Mouse (Mus musculus) kidney, embryonic 16.5 days (tissue): ENCODE results near the gene Rnf215. TPM values are rescaled to one million over a fixed set of nuclear protein-coding genes. Genes with fewer than 3 reads are reported as not detected.
A peak's percentile ranks its signal among the peaks of the same experiment; 100 is the strongest.
"Not testable (repeated sequence)": the region's sequence is repeated elsewhere in the genome, so short reads cannot be mapped to it uniquely, and the experiment has no call there.

Source experiments
- ATAC-seq: fragments of 200-750 bp; cut with Nextera tagmentation; 2 replicates; pipeline ENCODE4 v1.8.0; 2017; ENCODE audit warnings: moderate TSS enrichment; ENCODE audit not compliant: low FRiP score, low TSS enrichment
- H3K27ac ChIP-seq: fragments of 300-500 bp; sonication (generic); 2 replicates; pipeline ENCODE4 v1.5.1; 2014; ENCODE audit warnings: low read length
- H3K27me3 ChIP-seq: fragments of 300-500 bp; sonication (generic); 2 replicates; pipeline ENCODE4 v1.6.1; 2014; ENCODE audit warnings: low read length, control low read depth, mixed read lengths; ENCODE audit not compliant: insufficient read depth
- H3K36me3 ChIP-seq: fragments of 300-500 bp; sonication (generic); 2 replicates; pipeline ENCODE4 v1.6.1; 2014; ENCODE audit warnings: low read length, control low read depth, mixed read lengths; ENCODE audit not compliant: insufficient read depth
- H3K4me1 ChIP-seq: fragments of 300-500 bp; sonication (generic); 2 replicates; pipeline ENCODE4 v1.6.1; 2014; ENCODE audit warnings: low read length, control low read depth, mixed read lengths; ENCODE audit not compliant: insufficient read depth
- H3K4me2 ChIP-seq: fragments of 300-500 bp; sonication (generic); replicated peaks from 2 replicates; pipeline ENCODE4 v1.6.1; 2014; ENCODE audit warnings: low read depth, low read length
- H3K4me3 ChIP-seq: fragments of 300-500 bp; sonication (generic); 2 replicates; pipeline ENCODE4 v1.5.1; 2014; ENCODE audit warnings: mild to moderate bottlenecking, low read length
- H3K9ac ChIP-seq: fragments of 300-500 bp; sonication (generic); replicated peaks from 2 replicates; pipeline ENCODE4 v1.6.1; 2014; ENCODE audit warnings: low read length
- H3K9me3 ChIP-seq: fragments of 300-500 bp; sonication (generic); 2 replicates; pipeline ENCODE4 v1.6.1; 2016; ENCODE audit warnings: low read length, control low read depth
- WGBS: fragments of 180-500 bp; shearing (Covaris S2); extraction: QIAGEN DNeasy Blood & Tissue Kit; methylation state at CpG from one replicate; pipeline ENCODE4 v1.1.7; 2014; 5-methylcytosine and 5-hydroxymethylcytosine counted together
- microRNA-seq: library from miRNA; unstranded; fragments of <30 nt; microRNA quantifications from one replicate; pipeline ENCODE4, GENCODE M21; 2016
- polyA plus RNA-seq: library from polyadenylated mRNA; unstranded; fragments of >200 nt; fragmentation: Nextera tagmentation; extraction: Ambion mirVana; gene quantifications from 2 replicates; pipeline ENCODE4 v1.2.1, GENCODE M21; 2015

Rnf215 gene
- polyA plus RNA-seq, 1 experiment from 2014 or later, result 28.9 TPM

DNA sequence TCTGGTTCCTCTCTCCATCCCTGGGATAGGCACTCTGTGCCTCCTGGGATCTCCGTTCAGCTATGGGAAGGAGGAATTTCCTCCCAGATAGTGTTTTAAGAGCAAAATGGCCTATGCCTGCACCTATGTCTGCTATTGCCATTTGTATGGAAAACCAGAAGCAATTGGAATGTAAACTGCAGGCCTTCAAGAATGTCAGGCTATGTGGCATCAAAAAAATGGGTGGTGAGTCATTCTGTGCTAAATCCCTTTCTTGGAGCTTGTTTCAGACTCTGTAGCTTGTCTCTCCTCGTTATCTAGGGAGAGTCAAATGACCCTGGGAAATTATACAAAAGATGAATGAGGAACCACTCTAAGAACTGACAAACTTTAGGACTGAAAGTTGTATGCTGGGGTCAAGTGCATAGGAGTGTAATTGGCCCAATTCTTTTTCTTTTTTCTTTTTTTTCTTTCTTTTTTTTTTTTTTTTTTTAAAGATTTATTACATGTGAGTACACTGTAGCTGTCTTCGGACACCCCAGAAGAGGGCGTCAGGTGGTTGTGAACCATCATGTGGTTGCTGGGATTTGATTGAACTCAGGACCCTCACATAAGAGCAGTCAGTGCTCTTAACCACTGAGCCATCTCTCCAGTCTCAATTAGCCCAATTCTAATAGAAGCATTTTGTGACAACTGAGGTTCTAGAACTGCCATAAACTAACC lies 49.4 kb downstream of the Rnf215 start:
- H3K9me3 ChIP-seq, result no peaks in the 10 kb centered on the region
- no peak overlapping the region for H3K27ac ChIP-seq
- H3K36me3 ChIP-seq, result peaks cover 29% of the 10 kb centered on the region
- no peak overlapping the region for H3K4me2 ChIP-seq
- WGBS, result 68% methylated on average over 4 of the region's 4 CpGs
- H3K9ac ChIP-seq, result no peak overlapping the region
- H3K27me3 ChIP-seq, result no peaks in the 10 kb centered on the region
- peaks cover 19% of the 10 kb centered on the region for H3K4me1 ChIP-seq
- no peak for ATAC-seq
- H3K4me3 ChIP-seq, result no peak overlapping the region

DNA sequence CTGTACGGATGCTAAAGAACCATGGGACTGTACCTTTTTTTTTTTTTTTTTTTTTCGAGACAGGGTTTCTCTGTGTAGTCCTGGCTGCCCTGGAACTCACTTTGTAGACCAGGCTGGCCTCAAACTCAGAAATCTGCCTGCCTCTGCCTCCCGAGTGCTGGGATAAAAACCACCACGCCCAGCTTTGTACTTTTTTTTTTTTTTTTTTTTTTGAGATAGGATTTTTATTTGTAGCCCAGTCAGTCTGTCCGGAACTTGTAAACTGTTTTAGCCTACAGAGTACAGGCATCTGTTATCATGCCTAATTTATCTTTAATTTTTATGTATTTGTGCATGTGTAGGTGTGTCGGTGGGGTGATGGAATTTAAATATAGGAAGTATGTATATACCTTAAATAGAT lies 50.5 kb downstream of the Rnf215 start:
- WGBS, result 91% methylated on average over 6 of the region's 6 CpGs
- Histone ChIP-seq H3K4me1 (peaks cover 25% of the 10 kb centered on the region), H3K36me3 (peaks cover 19% of the 10 kb centered on the region)
- not testable (repeated sequence) for H3K4me3 ChIP-seq, H3K27me3 ChIP-seq, H3K4me2 ChIP-seq, ATAC-seq, H3K9ac ChIP-seq, H3K9me3 ChIP-seq, H3K27ac ChIP-seq

GRCm38 (mm10) chr11:4186486-4187317 lies 51.7 kb downstream of the Rnf215 start, which contains the start of gene Tbc1d10a:
Gene Tbc1d10a (plus strand): TSS chr11:4186789.
- Histone ChIP-seq H3K4me1 (peaks cover 36% of the 10 kb centered on the region), H3K36me3 (peaks cover 7% of the 10 kb centered on the region; the same call in 1 of the 2 replicates), H3K9ac (peak within 1 kb of the TSS; percentile 91), H3K9me3 (no peaks in the 10 kb centered on the region), H3K4me2 (peak within 1 kb of the TSS; percentile 63), H3K27me3 (no peaks in the 10 kb centered on the region), H3K27ac (peak within 1 kb of the TSS; percentile 68), H3K4me3 (peak within 1 kb of the TSS; percentile 87)
- 1% methylated on average over 71 of the region's 71 CpGs for WGBS
- peak; percentile 99 for ATAC-seq

DNA sequence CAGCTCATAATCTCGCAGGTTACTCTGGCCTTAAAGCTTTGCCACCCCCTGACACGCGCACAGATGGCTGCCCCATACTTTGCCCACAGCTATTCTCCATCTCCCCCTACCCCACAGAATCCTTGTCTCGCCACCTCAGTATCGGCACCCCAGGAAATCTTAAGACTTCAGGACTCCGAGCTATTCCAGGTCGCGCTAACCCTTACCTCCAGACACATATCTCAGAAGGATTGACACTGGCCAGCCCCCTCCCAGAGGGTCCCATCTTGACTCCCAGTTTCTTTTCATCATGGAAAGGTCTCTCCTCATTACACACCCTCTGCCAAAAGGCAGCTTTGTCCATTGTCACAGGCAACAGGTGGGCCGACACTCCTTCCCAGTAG lies 52.3 kb downstream of the Rnf215 start:
- ATAC-seq, result no peak
- Histone ChIP-seq H3K4me1 (peaks cover 42% of the 10 kb centered on the region), H3K9ac (peak overlapping the region; percentile 91), H3K4me3 (peak overlapping the region; percentile 87), H3K27ac (no peak overlapping the region), H3K4me2 (peak overlapping the region; percentile 63), H3K36me3 (peaks cover 5% of the 10 kb centered on the region; the same call in 1 of the 2 replicates), H3K27me3 (no peaks in the 10 kb centered on the region), H3K9me3 (no peaks in the 10 kb centered on the region)
- 9% methylated on average over 9 of the region's 9 CpGs for WGBS

DNA sequence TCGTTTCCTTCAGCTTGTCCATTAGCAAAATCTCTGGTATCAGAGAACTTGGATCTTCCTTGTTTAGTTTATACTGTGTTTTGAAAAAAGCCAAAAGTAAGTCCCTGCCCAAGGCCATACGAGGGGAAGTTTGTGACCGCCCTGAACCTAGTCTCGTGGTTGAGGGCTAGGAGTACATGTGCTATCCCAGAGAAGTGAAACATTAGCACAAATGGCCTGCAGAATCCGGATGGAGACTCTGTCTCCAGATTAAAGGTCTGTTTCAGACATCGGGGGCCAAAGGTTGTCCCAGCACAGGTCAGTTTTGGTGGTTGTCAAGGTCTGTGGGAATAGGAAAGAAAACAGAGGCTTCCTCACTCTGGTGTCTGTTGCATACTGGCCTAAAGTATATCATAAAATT lies 54.2 kb downstream of the Rnf215 start:
- H3K9ac ChIP-seq, result no peak overlapping the region
- H3K4me3 ChIP-seq, result no peak overlapping the region
- no peak overlapping the region for H3K4me2 ChIP-seq
- WGBS, result 70% methylated on average over 6 of the region's 6 CpGs
- no peaks in the 10 kb centered on the region for H3K9me3 ChIP-seq
- H3K36me3 ChIP-seq, result no peaks in the 10 kb centered on the region
- H3K4me1 ChIP-seq, result peaks cover 49% of the 10 kb centered on the region
- peak overlapping the region; percentile 58 for H3K27ac ChIP-seq
- no peak for ATAC-seq
- H3K27me3 ChIP-seq, result no peaks in the 10 kb centered on the region

- Histone ChIP-seq H3K27ac (peak overlapping the region; percentile 13; the same call in 1 of the 2 replicates), H3K9me3 (no peaks in the 10 kb centered on the region), H3K36me3 (no peaks in the 10 kb centered on the region), H3K4me3 (no peak overlapping the region), H3K9ac (no peak overlapping the region), H3K27me3 (no peaks in the 10 kb centered on the region), H3K4me2 (no peak overlapping the region), H3K4me1 (peaks cover 50% of the 10 kb centered on the region)
- 60% methylated on average over 3 of the region's 3 CpGs for WGBS
- no peak for ATAC-seq
Observed at GRCm38 (mm10) chr11:4190677-4191076, 55.7 kb downstream of the Rnf215 start.

Small RNA genes lying within 50 kb of the gene (microRNA-seq; reads per million reads assigned to microRNA genes)
- 3.0 reads per million, percentile 14 among the genes with 10 or more reads in this experiment for gene Mir3060

Other genes with a start within 250 kb of the Rnf215 start
- gene 4921536K21Rik, start 240.1 kb upstream of the Rnf215 start, polyA plus RNA-seq, result 0.62 and 0.71 TPM in 2 replicates
- gene Dusp18, start 240.0 kb upstream of the Rnf215 start, polyA plus RNA-seq, result 14.7 and 16.4 TPM in 2 replicates
- gene Slc35e4, start 220.5 kb upstream of the Rnf215 start, polyA plus RNA-seq, result 5.0 and 6.1 TPM in 2 replicates
- gene Tcn2, start 203.0 kb upstream of the Rnf215 start, polyA plus RNA-seq, result 152 and 173 TPM in 2 replicates
- 88.0 and 88.8 TPM in 2 replicates for gene Pes1, start 171.2 kb upstream of the Rnf215 start, polyA plus RNA-seq
- 0.31 and 0.49 TPM in 2 replicates for gene 4930556J24Rik, start 158.4 kb upstream of the Rnf215 start, polyA plus RNA-seq
- 9.7 and 11.1 TPM in 2 replicates for gene Gal3st1, start 151.6 kb upstream of the Rnf215 start, polyA plus RNA-seq
- 0.41 TPM in 1 of 2 replicates, not detected in the other for gene Sec14l4, start 103.7 kb upstream of the Rnf215 start, polyA plus RNA-seq
- gene Sec14l3, start 70.4 kb upstream of the Rnf215 start, polyA plus RNA-seq, result 1.7 TPM in 1 of 2 replicates, not detected in the other
- gene Mtfp1, start 39.8 kb upstream of the Rnf215 start, polyA plus RNA-seq, result 18.5 and 20.1 TPM in 2 replicates
- gene Sec14l2, start 11.8 kb upstream of the Rnf215 start, polyA plus RNA-seq, result 1.5 and 2.1 TPM in 2 replicates
- gene Ccdc157, start 25.1 kb downstream of the Rnf215 start, polyA plus RNA-seq, result 9.4 and 10.7 TPM in 2 replicates
- 54.5 and 65.5 TPM in 2 replicates for gene Sf3a1, start 25.1 kb downstream of the Rnf215 start, polyA plus RNA-seq
- gene Tbc1d10a, start 51.6 kb downstream of the Rnf215 start, polyA plus RNA-seq, result 49.0 and 51.3 TPM in 2 replicates
- gene Castor1, start 83.0 kb downstream of the Rnf215 start, polyA plus RNA-seq, result 6.8 and 7.6 TPM in 2 replicates
- not detected in 2 replicates for gene Osm, start 101.2 kb downstream of the Rnf215 start, polyA plus RNA-seq
- gene Lif, start 122.4 kb downstream of the Rnf215 start, polyA plus RNA-seq, result 0.05 and 0.09 TPM in 2 replicates